Mouse (Mus musculus) hindbrain, embryonic 11.5 days (tissue): ENCODE measurements around the gene Morf4l1. TPM values are rescaled to one million over a fixed set of nuclear protein-coding genes. Genes with fewer than 3 reads are reported as not detected.

Experiments used
- ATAC-seq: fragments of 200-750 bp; cut with Nextera tagmentation; 2 replicates; pipeline ENCODE4 v1.8.0; 2017; ENCODE audit warnings: mild to moderate bottlenecking, moderate TSS enrichment, moderate library complexity; ENCODE audit not compliant: low FRiP score
- DNase-seq: peaks from one replicate; pipeline ENCODE4 v3.0.0-alpha.2; 2015; ENCODE audit warnings: low spot score
- H3K27ac ChIP-seq: fragments of 300-500 bp; sonication (generic); 2 replicates; pipeline ENCODE4 v1.5.1; 2014; ENCODE audit warnings: mild to moderate bottlenecking, low read depth, low read length
- H3K27me3 ChIP-seq: fragments of 300-500 bp; sonication (generic); 2 replicates; pipeline ENCODE4 v1.6.1; 2014; ENCODE audit warnings: mild to moderate bottlenecking, low read length, moderate library complexity, mixed read lengths; ENCODE audit not compliant: control insufficient read depth, insufficient read depth
- H3K36me3 ChIP-seq: fragments of 300-500 bp; sonication (generic); 2 replicates; pipeline ENCODE4 v1.6.1; 2014; ENCODE audit warnings: mild to moderate bottlenecking, low read length, moderate library complexity, mixed read lengths; ENCODE audit not compliant: control insufficient read depth, insufficient read depth
- H3K4me1 ChIP-seq: fragments of 300-500 bp; sonication (generic); replicated peaks from 2 replicates; pipeline ENCODE4 v1.6.1; 2014; ENCODE audit warnings: low read length, mixed read lengths; ENCODE audit not compliant: control insufficient read depth, insufficient read depth
- H3K4me2 ChIP-seq: fragments of 300-500 bp; sonication (generic); replicated peaks from 2 replicates; pipeline ENCODE4 v1.6.1; 2014; ENCODE audit warnings: mild to moderate bottlenecking, low read depth, low read length
- H3K4me3 ChIP-seq: fragments of 300-500 bp; sonication (generic); 2 replicates; pipeline ENCODE4 v1.5.1; 2014; ENCODE audit warnings: low read depth, low read length
- H3K9ac ChIP-seq: fragments of 300-500 bp; sonication (generic); 2 replicates; pipeline ENCODE4 v1.6.1; 2014; ENCODE audit warnings: low read depth, low read length
- H3K9me3 ChIP-seq: fragments of 300-500 bp; sonication (generic); 2 replicates; pipeline ENCODE4 v1.6.1; 2016; ENCODE audit warnings: low read length; ENCODE audit not compliant: control insufficient read depth
- whole genome bisulfite sequencing: fragments of 180-500 bp; shearing (Covaris S2); extraction: QIAGEN DNeasy Blood & Tissue Kit; methylation state at CpG from one replicate; pipeline ENCODE4 v1.1.7; 2014; 5-methylcytosine and 5-hydroxymethylcytosine counted together
- polyA plus RNA-seq: library from polyadenylated mRNA; unstranded; fragments of >200 nt; fragmentation: Nextera tagmentation; extraction: Ambion mirVana; gene quantifications from 2 replicates; pipeline ENCODE4 v1.2.1, GENCODE M21; 2014

The Morf4l1 gene
- polyA plus RNA-seq, 1 experiment from 2014 or later: 533 TPM

- no peak for ATAC-seq
- Histone ChIP-seq H3K36me3 (no peaks in the 10 kb centered on the region), H3K9ac (no peak overlapping the region)
These were observed 54.6 kb downstream of the Morf4l1 start for GRCm38 (mm10) chr9:90059828-90060573.

GRCm38 (mm10) chr9:90056716-90057115 lies 57.9 kb downstream of the Morf4l1 start:
- no peak for DNase-seq
- Histone ChIP-seq H3K36me3 (no peaks in the 10 kb centered on the region), H3K27ac (no peak overlapping the region), H3K27me3 (no peaks in the 10 kb centered on the region), H3K9me3 (no peaks in the 10 kb centered on the region), H3K4me2 (no peak overlapping the region), H3K4me1 (no peaks in the 10 kb centered on the region), H3K9ac (no peak overlapping the region), H3K4me3 (no peak overlapping the region)
- 84% methylated on average over 2 of the region's 2 CpGs for WGBS
- no peak for ATAC-seq

More at GRCm38 (mm10) chr9:90059828-90060573, 54.6 kb downstream of the Morf4l1 start:
- Histone ChIP-seq H3K9me3 (no peaks in the 10 kb centered on the region), H3K27ac (no peak overlapping the region), H3K27me3 (no peaks in the 10 kb centered on the region), H3K4me2 (no peak overlapping the region), H3K4me3 (no peak overlapping the region), H3K4me1 (no peaks in the 10 kb centered on the region)
- 90% methylated on average over 9 of the region's 9 CpGs for WGBS
- no peak for DNase-seq

- H3K4me1 ChIP-seq: no peaks in the 10 kb centered on the region
- no peaks in the 10 kb centered on the region for H3K36me3 ChIP-seq
- H3K27me3 ChIP-seq: no peaks in the 10 kb centered on the region
- no peak overlapping the region for H3K9ac ChIP-seq
- ATAC-seq (no peak), DNase-seq (no peak)
- H3K9me3 ChIP-seq: no peaks in the 10 kb centered on the region
- WGBS: 83% methylated on average over 3 of the region's 3 CpGs
- no peak overlapping the region for H3K27ac ChIP-seq
- no peak overlapping the region for H3K4me3 ChIP-seq
- no peak overlapping the region for H3K4me2 ChIP-seq
These were observed 58.7 kb downstream of the Morf4l1 start for GRCm38 (mm10) chr9:90055911-90056310.

GRCm38 (mm10) chr9:90055409-90055808 lies 59.2 kb downstream of the Morf4l1 start:
- H3K27ac ChIP-seq: no peak overlapping the region
- H3K9me3 ChIP-seq: no peaks in the 10 kb centered on the region
- no peaks in the 10 kb centered on the region for H3K36me3 ChIP-seq
- H3K4me3 ChIP-seq: no peak overlapping the region
- no peaks in the 10 kb centered on the region for H3K27me3 ChIP-seq
- DNase-seq (no peak), ATAC-seq (no peak)
- no peak overlapping the region for H3K4me2 ChIP-seq
- no peak overlapping the region for H3K9ac ChIP-seq
- WGBS: 55% methylated on average over 5 of the region's 5 CpGs
- H3K4me1 ChIP-seq: no peaks in the 10 kb centered on the region

- Histone ChIP-seq H3K27me3 (no peaks in the 10 kb centered on the region), H3K9ac (peak overlapping the region; percentile 46; the same call in 1 of the 2 replicates), H3K36me3 (no peaks in the 10 kb centered on the region), H3K4me1 (no peaks in the 10 kb centered on the region), H3K27ac (no peak overlapping the region), H3K9me3 (no peaks in the 10 kb centered on the region), H3K4me3 (peak overlapping the region; percentile 41), H3K4me2 (peak overlapping the region; percentile 92)
- under 1% methylated on average over 37 of the region's 37 CpGs for WGBS
- DNase-seq (peak; percentile 71), ATAC-seq (peak; percentile 81)
These were observed 60.0 kb downstream of the Morf4l1 start for GRCm38 (mm10) chr9:90054371-90055145.

GRCm38 (mm10) chr9:90053852-90054251 lies 60.7 kb downstream of the Morf4l1 start, which contains the start of gene Ctsh:
Gene Ctsh, plus strand, starts transcription at chr9:90054152.
- no peaks in the 10 kb centered on the region for H3K27me3 ChIP-seq
- H3K36me3 ChIP-seq: no peaks in the 10 kb centered on the region
- H3K4me2 ChIP-seq: peak within 1 kb of the TSS; percentile 92
- H3K27ac ChIP-seq: no peak within 1 kb of the TSS
- WGBS: 87% methylated on average over 2 of the region's 2 CpGs
- H3K9me3 ChIP-seq: no peaks in the 10 kb centered on the region
- peak within 1 kb of the TSS; percentile 41 for H3K4me3 ChIP-seq
- no peak for DNase-seq
- ATAC-seq: no peak
- no peaks in the 10 kb centered on the region for H3K4me1 ChIP-seq
- peak within 1 kb of the TSS; percentile 46; the same call in 1 of the 2 replicates for H3K9ac ChIP-seq

GRCm38 (mm10) chr9:90047937-90048627 lies 66.5 kb downstream of the Morf4l1 start:
- Histone ChIP-seq H3K4me2 (no peak overlapping the region), H3K9me3 (no peaks in the 10 kb centered on the region), H3K9ac (no peak overlapping the region), H3K4me3 (no peak overlapping the region), H3K36me3 (no peaks in the 10 kb centered on the region), H3K27ac (no peak overlapping the region), H3K4me1 (no peaks in the 10 kb centered on the region), H3K27me3 (no peaks in the 10 kb centered on the region)
- ATAC-seq: no peak
- no peak for DNase-seq
- WGBS: 76% methylated on average over 5 of the region's 5 CpGs

GRCm38 (mm10) chr9:90045191-90045590 lies 69.4 kb downstream of the Morf4l1 start:
- no peaks in the 10 kb centered on the region for H3K4me1 ChIP-seq
- H3K36me3 ChIP-seq: no peaks in the 10 kb centered on the region
- DNase-seq: no peak
- H3K27me3 ChIP-seq: no peaks in the 10 kb centered on the region
- no peak overlapping the region for H3K27ac ChIP-seq
- no peak overlapping the region for H3K9ac ChIP-seq
- no peak overlapping the region for H3K4me2 ChIP-seq
- H3K9me3 ChIP-seq: no peaks in the 10 kb centered on the region
- ATAC-seq: no peak
- 87% methylated on average over 7 of the region's 7 CpGs for whole genome bisulfite sequencing
- no peak overlapping the region for H3K4me3 ChIP-seq
